Mouse (Mus musculus): ENCODE data around the gene Cox8a.

The Cox8a gene

DNA sequence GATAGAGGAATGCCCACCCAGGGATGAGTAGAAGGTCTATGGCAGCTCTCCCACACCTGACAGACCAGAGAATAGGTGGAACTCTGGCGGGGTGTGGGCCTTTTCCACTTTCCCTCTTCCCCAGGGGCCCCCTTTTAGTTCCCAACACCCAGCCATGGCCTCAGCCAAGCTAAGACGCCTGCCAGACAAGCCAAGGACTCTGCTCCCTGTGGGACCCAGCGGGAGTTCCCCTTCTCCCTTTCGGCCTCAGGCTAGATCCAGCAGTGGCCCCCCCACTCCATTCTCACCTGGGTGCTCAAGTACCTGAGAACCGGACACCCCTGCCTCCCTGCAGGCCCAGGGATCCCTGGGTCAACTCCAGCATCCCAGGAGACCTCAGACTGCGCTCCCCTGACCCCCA is 4.8 kb upstream of the Cox8a start:
- DNase-seq, result no peak

DNA sequence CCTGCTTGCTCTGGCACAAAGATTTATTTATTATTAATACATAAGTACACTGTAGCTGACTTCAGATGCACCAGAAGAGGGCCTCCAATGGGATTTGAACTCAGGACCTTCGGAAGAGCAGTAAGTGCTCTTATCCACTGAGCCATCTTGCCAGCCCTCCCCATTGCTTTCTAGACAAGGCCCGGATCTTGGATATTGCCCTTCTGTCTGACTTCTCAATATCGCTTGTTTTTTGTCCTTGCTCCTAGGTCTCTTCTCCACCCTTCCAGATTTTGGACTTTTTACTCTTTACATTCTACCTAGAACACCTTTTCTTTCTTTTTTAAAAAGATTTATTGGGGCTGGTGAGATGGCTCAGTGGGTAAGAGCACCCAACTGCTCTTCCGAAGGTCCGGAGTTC is 1.3 kb upstream of the Cox8a start:
- no peak for DNase-seq

- DNase-seq, result no peak
These were observed 481 bp upstream of the Cox8a start for GRCm38 (mm10) chr19:7217926-7218267.

DNA sequence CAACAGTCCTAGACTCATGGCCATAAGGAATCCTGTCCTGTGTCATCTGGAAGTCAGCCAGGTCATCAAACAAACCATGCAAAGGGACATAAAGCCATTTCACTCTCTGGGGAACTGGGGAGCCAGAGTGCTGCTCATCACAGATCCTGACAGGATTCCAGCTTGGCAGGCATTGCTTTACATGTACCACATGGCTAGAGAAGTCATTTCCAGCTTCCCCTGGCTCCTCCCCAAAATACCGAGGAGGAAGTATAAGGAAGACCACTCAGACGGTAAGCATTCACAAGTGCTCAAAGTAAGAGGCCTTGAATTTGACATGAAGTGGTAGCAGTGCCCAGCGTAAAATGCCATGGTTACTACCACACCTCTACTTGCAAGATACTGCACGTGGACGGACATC is 2.9 kb downstream of the Cox8a start:
- DNase-seq, result peak; percentile 77

DNA sequence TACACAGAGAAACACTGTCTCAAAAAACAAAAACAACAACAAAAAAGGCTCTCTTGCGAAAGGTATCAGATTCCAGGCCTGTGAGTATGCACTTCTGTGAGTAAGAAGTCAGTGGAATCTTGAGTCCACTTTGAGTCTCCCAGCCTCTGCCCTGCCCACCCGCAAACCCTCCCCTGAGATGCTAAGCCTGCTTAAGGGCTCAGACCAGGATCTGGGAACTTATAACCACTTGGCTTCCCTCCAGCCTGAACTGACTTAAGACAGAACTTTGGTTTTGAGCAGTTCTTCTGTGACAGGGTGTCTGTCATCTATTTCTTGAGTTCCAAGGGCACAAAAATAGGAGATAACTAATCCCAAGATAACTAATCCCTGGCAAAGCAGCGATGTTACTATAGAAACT is 4.4 kb downstream of the Cox8a start:
- DNase-seq, result no peak

- DNase-seq, result no peak
These were observed 5.2 kb downstream of the Cox8a start for GRCm38 (mm10) chr19:7212216-7212615.

DNA sequence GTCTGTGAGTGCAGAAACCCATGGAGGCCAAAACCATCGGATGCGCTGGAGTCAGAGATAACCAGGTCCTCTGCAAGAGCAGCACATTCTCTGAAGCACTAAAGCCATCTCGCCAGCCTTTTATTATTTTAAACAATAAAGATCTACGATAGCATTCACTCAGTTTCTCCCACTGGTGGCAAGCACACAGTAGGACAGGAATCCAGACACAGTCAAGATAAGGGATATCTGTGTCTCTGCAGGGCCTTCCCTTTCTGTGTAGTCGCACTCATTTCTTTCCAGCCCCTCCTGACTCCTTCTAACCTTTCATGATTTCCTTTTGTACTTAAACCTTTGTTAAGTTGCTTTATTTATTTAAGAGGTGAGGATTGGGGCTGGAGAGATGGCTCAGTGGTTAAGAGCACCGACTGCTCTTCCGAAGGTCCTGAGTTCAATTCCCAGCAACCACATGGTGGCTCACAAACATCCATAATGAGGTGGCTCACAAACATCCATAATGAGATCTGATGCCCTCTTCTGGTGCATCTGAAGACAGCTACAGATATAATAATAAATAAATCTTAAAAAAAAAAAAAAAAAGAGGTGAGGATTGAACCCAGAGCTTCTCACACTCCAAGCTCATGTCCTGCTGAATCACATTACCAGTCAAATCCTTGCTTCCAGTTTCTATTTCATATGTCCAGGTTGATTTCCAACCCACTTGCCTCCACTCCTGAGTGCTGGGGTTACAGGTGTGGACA is 7.3 kb downstream of the Cox8a start:
- DNase-seq, result no peak

GRCm38 (mm10) chr19:7205753-7206736 is 11.4 kb downstream of the Cox8a start, which contains the start of gene Otub1:
Gene Otub1 (minus strand): TSS chr19:7206316.
- peak; percentile 93 for DNase-seq

GRCm38 (mm10) chr19:7205326-7205725 is 12.1 kb downstream of the Cox8a start:
- no peak for DNase-seq

DNA sequence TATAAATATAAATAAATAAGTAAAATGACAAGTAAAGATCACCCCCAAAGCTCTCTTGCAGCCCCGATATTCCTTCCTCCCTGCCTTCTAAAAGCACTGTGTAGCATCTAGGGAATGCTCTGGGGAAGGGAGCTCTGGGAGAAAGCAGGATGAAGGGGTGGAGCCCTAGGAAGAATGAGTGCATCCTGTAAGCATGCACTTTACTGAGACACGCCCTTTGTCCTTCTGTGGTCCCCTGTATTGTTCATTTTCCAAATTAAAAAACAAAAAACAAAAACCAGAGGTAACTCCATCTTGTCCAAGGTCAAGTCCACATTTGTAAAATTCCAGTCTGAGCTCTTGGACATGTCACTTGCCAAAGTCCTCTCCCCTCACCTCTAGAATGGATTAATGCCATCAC is 12.5 kb downstream of the Cox8a start:
- DNase-seq, result no peak

DNA sequence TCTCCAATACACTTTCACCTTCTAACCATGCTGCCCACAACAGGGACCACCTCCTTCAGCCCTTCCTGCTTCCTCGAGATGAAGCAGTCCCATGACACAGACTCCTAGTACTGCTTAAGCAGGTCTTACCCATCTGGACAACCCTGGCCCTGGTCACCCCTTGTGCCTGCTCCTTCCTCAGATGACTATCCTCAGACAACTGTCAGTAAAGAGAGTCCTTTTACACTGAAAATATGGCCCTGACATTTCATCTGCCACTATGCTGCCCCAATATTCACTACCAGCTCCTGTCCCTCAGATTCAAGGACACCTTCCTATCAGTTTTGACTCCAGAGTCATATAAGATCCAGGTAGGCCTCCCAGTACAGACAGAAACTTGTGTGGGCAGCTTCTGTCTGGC is 17.0 kb downstream of the Cox8a start:
- DNase-seq, result no peak

DNA sequence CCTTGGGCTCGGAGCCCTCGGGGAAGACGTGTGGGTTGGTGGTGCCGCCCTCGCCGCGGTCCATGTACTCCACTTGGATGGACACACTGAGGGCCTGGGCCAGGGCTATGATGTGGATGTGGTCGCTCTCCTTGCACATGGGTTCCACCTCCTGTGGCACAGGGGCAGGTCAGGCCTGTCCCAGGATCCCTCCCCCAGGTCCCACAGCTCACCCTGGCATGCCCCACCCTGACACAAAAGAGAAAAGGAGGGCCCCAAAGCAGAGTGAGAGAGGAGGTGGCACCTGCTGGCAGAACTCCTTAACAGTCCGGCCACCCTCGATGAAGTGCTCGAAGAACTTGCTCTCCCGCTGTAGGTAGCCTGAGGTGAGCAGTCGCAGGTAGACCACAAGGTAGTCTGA is 18.3 kb downstream of the Cox8a start:
- DNase-seq, result no peak

GRCm38 (mm10) chr19:7197445-7197844 is 20.0 kb downstream of the Cox8a start:
- DNase-seq, result no peak

- peak; percentile 46 for DNase-seq
These were observed 20.6 kb downstream of the Cox8a start for GRCm38 (mm10) chr19:7196741-7197270.

DNA sequence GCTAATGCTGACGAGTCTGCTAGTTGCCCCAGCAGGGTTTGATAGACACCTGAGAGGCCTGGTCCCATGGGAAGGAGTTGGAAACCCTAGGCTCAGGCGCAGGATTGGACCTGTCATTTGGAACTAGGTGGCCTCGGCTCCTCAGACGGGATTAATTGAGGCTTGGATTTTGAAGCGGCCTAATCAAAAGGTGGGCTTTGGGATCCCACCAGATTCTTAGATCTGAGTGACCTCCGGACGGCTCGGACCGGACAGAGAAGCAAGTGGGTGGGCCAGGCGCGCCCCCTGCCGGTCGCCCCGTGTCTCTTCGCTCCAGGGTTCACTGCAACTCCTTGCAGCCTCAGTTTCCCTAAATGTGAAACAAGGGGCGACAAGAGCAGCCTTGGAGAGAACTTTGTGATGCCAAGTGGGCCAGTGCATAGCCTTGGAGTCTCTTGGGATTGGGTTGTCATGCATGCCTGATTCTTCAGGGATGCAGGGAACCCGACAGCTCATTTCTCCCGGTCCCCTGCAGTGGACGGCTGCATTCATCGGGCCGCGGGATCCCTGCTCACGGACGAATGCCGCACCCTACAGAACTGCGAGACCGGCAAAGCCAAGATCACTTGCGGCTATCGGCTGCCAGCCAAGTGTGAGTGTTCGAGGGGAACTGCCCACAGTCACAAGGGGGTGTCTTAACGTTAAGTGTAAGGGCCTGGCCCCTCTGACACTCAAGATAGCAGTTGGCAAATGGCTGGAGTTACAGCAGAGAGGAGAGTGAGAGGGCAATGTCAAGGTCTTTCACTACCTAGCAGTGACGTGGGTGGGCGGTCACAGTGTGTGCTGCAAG is 21.3 kb downstream of the Cox8a start:
- DNase-seq, result peak; percentile 70

DNA sequence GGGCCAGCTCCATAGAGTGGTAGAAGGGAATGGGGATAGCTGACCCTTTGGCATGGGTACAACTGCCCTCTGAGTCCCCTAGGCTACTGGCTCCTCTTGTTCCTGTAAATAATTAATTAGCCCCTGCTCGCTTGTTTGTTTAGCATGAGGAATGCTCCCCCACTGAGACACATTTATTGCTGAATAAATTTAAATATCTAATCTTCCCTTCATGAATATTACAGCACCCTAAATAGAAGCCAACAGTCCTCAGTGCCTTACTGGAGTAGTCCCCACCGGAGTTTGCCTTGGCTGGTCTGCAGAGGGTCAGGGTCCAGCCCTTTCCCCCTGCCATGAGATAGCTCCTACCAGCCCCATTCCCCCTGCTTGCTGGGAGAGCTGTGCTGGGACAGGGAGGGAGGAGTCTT is 24.9 kb downstream of the Cox8a start:
- no peak for DNase-seq

DNA sequence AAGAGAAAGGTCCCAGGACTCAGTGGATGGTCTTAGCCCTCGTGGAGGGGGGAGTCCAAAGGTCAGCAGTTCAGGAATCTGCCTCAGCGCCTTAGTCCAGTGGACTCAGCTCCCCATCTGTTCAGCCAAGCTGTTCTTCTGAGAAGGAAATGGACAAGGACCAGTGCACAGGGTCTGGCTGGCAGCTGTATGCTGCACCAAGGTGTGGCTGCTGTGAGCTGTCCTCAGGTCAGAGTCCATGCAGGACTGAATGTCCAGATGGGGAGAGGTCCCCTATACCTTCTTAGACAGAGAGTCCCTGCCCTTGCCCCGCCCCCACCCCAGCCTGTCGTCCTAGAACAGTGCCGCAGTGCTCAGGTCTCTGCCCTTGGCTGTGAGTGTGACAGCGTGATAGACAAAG is 25.8 kb downstream of the Cox8a start:
- no peak for DNase-seq

DNA sequence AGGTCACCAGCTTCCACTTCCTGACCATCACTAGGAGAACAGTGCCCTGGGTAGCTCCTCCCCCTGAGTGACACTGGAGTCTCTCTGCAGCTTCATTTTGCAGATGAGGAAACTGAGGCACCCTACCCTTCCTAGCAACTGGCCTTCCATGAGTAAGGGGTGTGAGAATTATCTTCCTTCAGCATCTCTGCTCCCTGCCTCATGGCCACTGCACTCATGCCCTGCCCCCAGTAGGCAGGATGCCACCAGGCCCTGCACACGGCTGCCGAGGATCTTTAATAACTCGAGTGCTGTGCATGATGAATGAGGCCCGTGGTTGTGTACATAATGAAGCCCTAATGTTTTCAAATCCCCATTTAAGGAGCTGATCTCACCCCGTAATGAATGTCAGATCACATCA is 26.4 kb downstream of the Cox8a start:
- DNase-seq, result no peak

- DNase-seq, result no peak
These were observed 28.4 kb downstream of the Cox8a start for GRCm38 (mm10) chr19:7189026-7189425.

- no peak for DNase-seq
These were observed 30.3 kb downstream of the Cox8a start for GRCm38 (mm10) chr19:7187157-7187556.

GRCm38 (mm10) chr19:7185715-7186291 is 31.6 kb downstream of the Cox8a start:
- no peak for DNase-seq

DNA sequence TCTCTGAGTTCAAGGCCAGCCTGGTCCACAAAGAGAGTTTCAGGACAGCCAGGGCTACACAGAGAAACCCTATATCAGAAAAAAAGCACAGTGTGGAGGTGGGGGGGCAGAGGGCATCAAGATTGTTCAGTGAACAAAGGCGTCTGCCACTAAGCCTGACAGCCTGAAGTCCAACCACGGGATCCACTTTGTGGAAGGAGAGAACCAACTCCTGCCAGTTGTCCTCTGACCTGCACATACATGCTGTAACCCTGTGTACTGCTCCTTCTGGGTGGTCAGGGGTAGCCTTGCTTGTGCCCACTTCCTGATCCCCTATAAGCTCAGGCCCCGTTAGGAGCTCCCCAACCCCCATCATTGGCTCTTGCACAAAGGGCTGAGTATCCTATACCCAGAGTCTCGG is 32.4 kb downstream of the Cox8a start:
- no peak for DNase-seq

- no peak for DNase-seq
These were observed 34.0 kb downstream of the Cox8a start for GRCm38 (mm10) chr19:7183419-7183818.
